Mouse (Mus musculus): ENCODE results near the gene Rhof.
A peak's percentile ranks its signal among the peaks of the same experiment; 100 is the strongest.

DNA sequence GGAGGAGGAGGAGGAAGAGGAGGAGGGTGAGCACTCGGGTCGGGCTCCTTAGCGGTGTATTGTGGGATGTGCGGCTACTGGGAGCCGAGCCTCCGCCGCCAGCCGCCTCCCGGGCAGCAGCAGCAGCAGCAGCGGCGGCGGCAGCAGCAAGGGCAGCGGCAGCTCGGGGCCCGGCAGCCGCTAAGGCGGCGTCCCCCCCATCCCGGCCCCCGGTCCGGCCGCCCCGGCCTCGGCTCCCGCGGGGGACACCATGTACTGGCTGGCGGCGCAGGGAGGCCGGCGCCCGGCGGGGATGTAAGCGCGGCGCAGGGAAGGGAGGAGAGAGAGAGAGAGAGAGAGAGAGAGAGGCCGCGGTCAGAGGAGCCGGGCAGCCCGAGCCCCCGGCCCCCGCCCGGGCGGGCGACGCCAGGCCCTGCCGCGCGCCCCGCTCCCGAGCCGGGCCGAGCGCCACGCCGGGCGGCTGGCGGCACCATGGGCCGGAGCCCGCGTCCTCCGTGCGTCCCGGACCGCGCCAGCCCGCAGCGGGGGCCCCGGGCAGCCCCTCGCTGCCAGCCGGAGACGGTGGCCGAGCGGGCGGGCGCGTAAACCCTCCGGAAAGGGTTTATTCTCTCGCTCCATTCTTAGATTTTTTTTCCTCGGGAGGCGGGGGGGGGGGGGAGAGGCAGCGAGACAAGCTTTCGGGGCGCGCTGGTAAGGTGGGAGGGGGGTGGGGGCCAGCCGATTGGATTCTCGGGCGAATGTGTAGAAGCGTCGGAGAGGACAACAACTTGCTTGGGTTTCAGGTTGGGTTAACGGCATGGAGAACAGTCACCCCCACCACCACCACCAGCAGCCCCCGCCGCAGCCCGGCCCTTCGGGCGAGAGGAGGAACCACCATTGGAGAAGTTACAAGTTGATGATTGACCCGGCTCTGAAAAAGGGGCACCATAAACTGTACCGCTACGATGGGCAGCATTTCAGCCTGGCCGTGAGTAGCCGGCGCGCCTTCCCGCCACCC is 10.0 kb upstream of the Rhof start, which contains the start of gene Setd1b:
- TF ChIP-seq CTCF (IDR thresholded peaks at IDR 0.05; ENCODE audit: low read depth, low read length) (no peak), POLR2A (IDR thresholded peaks at IDR 0.05; ENCODE audit: extremely low read depth, insufficient read depth, low read length) (0 out of 2 replicates have a peak, but pooled peaks have one; percentile 17)
